Mouse (Mus musculus): Measurements from ENCODE around the gene Prkg1. TPM values are rescaled to one million over a fixed set of nuclear protein-coding genes. Genes with fewer than 3 reads are reported as not detected.
A peak's percentile ranks its signal among the peaks of the same experiment; 100 is the strongest.

The Prkg1 gene
- polyA plus RNA-seq, 1 experiment from 2014 or later, result 0.74 TPM

- no peaks in the 10 kb centered on the region for H3K27me3 ChIP-seq (ENCODE audit: insufficient read depth, low read length)
- H3K9ac ChIP-seq (replicated peaks), result no peak overlapping the region
- no peak overlapping the region for H3K4me2 ChIP-seq (ENCODE audit: low read depth, low read length)
- H3K9me3 ChIP-seq (ENCODE audit: low read length), result no peaks in the 10 kb centered on the region
- no peak overlapping the region for H3K4me3 ChIP-seq (ENCODE audit: low read depth, low read length)
- DNase-seq (no peak), ATAC-seq (no peak)
- 72% methylated on average over 8 of the region's 8 CpGs for WGBS (ENCODE audit: insufficient replicate concordance)
- H3K36me3 ChIP-seq (replicated peaks; ENCODE audit: insufficient read depth, low read length), result no peaks in the 10 kb centered on the region
- H3K27ac ChIP-seq (ENCODE audit: low read depth), result no peak overlapping the region
- H3K4me1 ChIP-seq (ENCODE audit: insufficient read depth), result no peaks in the 10 kb centered on the region
- TF ChIP-seq EP300 (IDR thresholded peaks at IDR 0.05; ENCODE audit: low read depth), result no peak
- TF ChIP-seq CTCF (IDR thresholded peaks at IDR 0.05; ENCODE audit: low read depth), result no peak
Observed at GRCm38 (mm10) chr19:31132614-31133013, 632.2 kb downstream of the Prkg1 start.

GRCm38 (mm10) chr19:31124628-31125027, 640.2 kb downstream of the Prkg1 start:
- DNase-seq (no peak), ATAC-seq (no peak)
- WGBS (ENCODE audit: insufficient replicate concordance), result 71% methylated on average over 3 of the region's 3 CpGs
- TF ChIP-seq EP300 (IDR thresholded peaks at IDR 0.05; ENCODE audit: low read depth), result no peak
- no peak for TF ChIP-seq CTCF (IDR thresholded peaks at IDR 0.05; ENCODE audit: low read depth)
- H3K4me1 ChIP-seq (ENCODE audit: insufficient read depth), result no peaks in the 10 kb centered on the region
- H3K36me3 ChIP-seq (replicated peaks; ENCODE audit: insufficient read depth, low read length), result no peaks in the 10 kb centered on the region
- no peaks in the 10 kb centered on the region for H3K27me3 ChIP-seq (ENCODE audit: insufficient read depth, low read length)
- H3K27ac ChIP-seq (ENCODE audit: low read depth), result no peak overlapping the region
- no peaks in the 10 kb centered on the region for H3K9me3 ChIP-seq (ENCODE audit: low read length)
- H3K4me3 ChIP-seq (ENCODE audit: low read depth, low read length), result no peak overlapping the region
- no peak overlapping the region for H3K4me2 ChIP-seq (ENCODE audit: low read depth, low read length)
- no peak overlapping the region for H3K9ac ChIP-seq (replicated peaks)

- DNase-seq (no peak), ATAC-seq (no peak)
- TF ChIP-seq CTCF (IDR thresholded peaks at IDR 0.05; ENCODE audit: low read depth), result no peak
- no peak for TF ChIP-seq EP300 (IDR thresholded peaks at IDR 0.05; ENCODE audit: low read depth)
- no peaks in the 10 kb centered on the region for H3K9me3 ChIP-seq (ENCODE audit: low read length)
- no peak overlapping the region for H3K4me2 ChIP-seq (ENCODE audit: low read depth, low read length)
- H3K4me1 ChIP-seq (ENCODE audit: insufficient read depth), result no peaks in the 10 kb centered on the region
- H3K9ac ChIP-seq (replicated peaks), result no peak overlapping the region
- 42% methylated on average over 4 of the region's 4 CpGs for WGBS (ENCODE audit: insufficient replicate concordance)
- H3K27ac ChIP-seq (ENCODE audit: low read depth), result no peak overlapping the region
- H3K4me3 ChIP-seq (ENCODE audit: low read depth, low read length), result no peak overlapping the region
- no peaks in the 10 kb centered on the region for H3K36me3 ChIP-seq (replicated peaks; ENCODE audit: insufficient read depth, low read length)
- no peaks in the 10 kb centered on the region for H3K27me3 ChIP-seq (ENCODE audit: insufficient read depth, low read length)
Observed at GRCm38 (mm10) chr19:31114690-31115089, 650.1 kb downstream of the Prkg1 start.

GRCm38 (mm10) chr19:31106835-31107554, 657.8 kb downstream of the Prkg1 start:
- Histone ChIP-seq H3K27me3 (ENCODE audit: insufficient read depth, low read length) (no peaks in the 10 kb centered on the region), H3K27ac (ENCODE audit: low read depth) (no peak overlapping the region), H3K36me3 (replicated peaks; ENCODE audit: insufficient read depth, low read length) (no peaks in the 10 kb centered on the region), H3K9me3 (ENCODE audit: low read length) (no peaks in the 10 kb centered on the region), H3K4me1 (ENCODE audit: insufficient read depth) (no peaks in the 10 kb centered on the region), H3K4me3 (ENCODE audit: low read depth, low read length) (no peak overlapping the region), H3K9ac (replicated peaks) (no peak overlapping the region), H3K4me2 (ENCODE audit: low read depth, low read length) (no peak overlapping the region)
- DNase-seq (no peak), ATAC-seq (0 out of 2 replicates have a peak, but pooled peaks have one; percentile 29)
- 28% methylated on average over 9 of the region's 9 CpGs for WGBS (ENCODE audit: insufficient replicate concordance)
- TF ChIP-seq EP300 (IDR thresholded peaks at IDR 0.05; ENCODE audit: low read depth) (peak; percentile 40; the same call in 1 of the 2 replicates), CTCF (IDR thresholded peaks at IDR 0.05; ENCODE audit: low read depth) (no peak)

GRCm38 (mm10) chr19:31106036-31106435, 658.8 kb downstream of the Prkg1 start:
- no peaks in the 10 kb centered on the region for H3K4me1 ChIP-seq (ENCODE audit: insufficient read depth)
- DNase-seq (no peak), ATAC-seq (no peak)
- no peaks in the 10 kb centered on the region for H3K36me3 ChIP-seq (replicated peaks; ENCODE audit: insufficient read depth, low read length)
- 60% methylated on average over 3 of the region's 3 CpGs for WGBS (ENCODE audit: insufficient replicate concordance)
- no peak overlapping the region for H3K27ac ChIP-seq (ENCODE audit: low read depth)
- no peaks in the 10 kb centered on the region for H3K27me3 ChIP-seq (ENCODE audit: insufficient read depth, low read length)
- no peak overlapping the region for H3K4me2 ChIP-seq (ENCODE audit: low read depth, low read length)
- TF ChIP-seq EP300 (IDR thresholded peaks at IDR 0.05; ENCODE audit: low read depth), result no peak
- TF ChIP-seq CTCF (IDR thresholded peaks at IDR 0.05; ENCODE audit: low read depth), result no peak
- no peak overlapping the region for H3K4me3 ChIP-seq (ENCODE audit: low read depth, low read length)
- H3K9ac ChIP-seq (replicated peaks), result no peak overlapping the region
- no peaks in the 10 kb centered on the region for H3K9me3 ChIP-seq (ENCODE audit: low read length)

GRCm38 (mm10) chr19:31104764-31105163, 660.1 kb downstream of the Prkg1 start:
- Histone ChIP-seq H3K4me3 (ENCODE audit: low read depth, low read length) (no peak overlapping the region), H3K27ac (ENCODE audit: low read depth) (no peak overlapping the region), H3K9ac (replicated peaks) (no peak overlapping the region), H3K9me3 (ENCODE audit: low read length) (no peaks in the 10 kb centered on the region), H3K4me2 (ENCODE audit: low read depth, low read length) (no peak overlapping the region), H3K27me3 (ENCODE audit: insufficient read depth, low read length) (no peaks in the 10 kb centered on the region), H3K36me3 (replicated peaks; ENCODE audit: insufficient read depth, low read length) (no peaks in the 10 kb centered on the region), H3K4me1 (ENCODE audit: insufficient read depth) (no peaks in the 10 kb centered on the region)
- no peak for DNase-seq
- no peak for ATAC-seq
- WGBS (ENCODE audit: insufficient replicate concordance), result 47% methylated on average over 6 of the region's 6 CpGs
- TF ChIP-seq CTCF (IDR thresholded peaks at IDR 0.05; ENCODE audit: low read depth), result no peak
- TF ChIP-seq EP300 (IDR thresholded peaks at IDR 0.05; ENCODE audit: low read depth), result no peak
